Mouse (Mus musculus): Measurements from ENCODE around the gene Fgf15.

GRCm38 (mm10) chr7:144861056-144861768, 35.1 kb upstream of the Fgf15 start:
- TF ChIP-seq CTCF (IDR thresholded peaks at IDR 0.05; ENCODE audit: low read depth, low read length) (no peak), POLR2AphosphoS5 (IDR thresholded peaks at IDR 0.05; ENCODE audit: insufficient replicate concordance, low read depth, low read length) (no peak), TAL1 (conservative IDR thresholded peaks at IDR 0.05; ENCODE audit: low read depth, low read length) (no peak), GATA1 (IDR thresholded peaks at IDR 0.05; ENCODE audit: borderline replicate concordance, low read length) (no peak)
